Mouse (Mus musculus) lung, embryonic 14.5 days (tissue): ENCODE results near the gene Ap2b1. TPM values are rescaled to one million over a fixed set of nuclear protein-coding genes. Genes with fewer than 3 reads are reported as not detected.
A peak's percentile ranks its signal among the peaks of the same experiment; 100 is the strongest.

Experiments used
- ATAC-seq: fragments of 200-750 bp; cut with Nextera tagmentation; 2 replicates; pipeline ENCODE4 v1.8.0; 2017; ENCODE audit warnings: mild to moderate bottlenecking, moderate TSS enrichment, moderate library complexity; ENCODE audit not compliant: insufficient read depth
- DNase-seq: peaks from one replicate; pipeline ENCODE4 v3.0.0-alpha.2; 2015
- H3K27ac ChIP-seq: fragments of 300-500 bp; sonication (generic); 2 replicates; pipeline ENCODE4 v1.5.1; 2014; ENCODE audit warnings: low read depth, mild to moderate bottlenecking, moderate library complexity
- H3K27me3 ChIP-seq: fragments of 300-500 bp; sonication (generic); 2 replicates; pipeline ENCODE4 v1.6.1; 2014; ENCODE audit warnings: low read length, control low read depth; ENCODE audit not compliant: insufficient read depth
- H3K36me3 ChIP-seq: fragments of 300-500 bp; sonication (generic); 2 replicates; pipeline ENCODE4 v1.6.1; 2014; ENCODE audit warnings: control low read depth; ENCODE audit not compliant: insufficient read depth
- H3K4me1 ChIP-seq: fragments of 300-500 bp; sonication (generic); 2 replicates; pipeline ENCODE4 v1.6.1; 2014; ENCODE audit warnings: antibody characterized with exemption, control low read depth; ENCODE audit not compliant: insufficient read depth
- H3K4me2 ChIP-seq: fragments of 300-500 bp; sonication (generic); 2 replicates; pipeline ENCODE4 v1.6.1; 2014; ENCODE audit warnings: mild to moderate bottlenecking
- H3K4me3 ChIP-seq: fragments of 300-500 bp; sonication (generic); 2 replicates; pipeline ENCODE4 v1.5.1; 2014; ENCODE audit warnings: low read depth, low read length
- H3K9ac ChIP-seq: fragments of 300-500 bp; sonication (generic); 2 replicates; pipeline ENCODE4 v1.6.1; 2014
- H3K9me3 ChIP-seq: fragments of 300-500 bp; sonication (generic); 2 replicates; pipeline ENCODE4 v1.6.1; 2016; ENCODE audit warnings: low read depth, low read length, control low read depth
- CTCF ChIP-seq: IDR thresholded peaks from 2 replicates; pipeline ENCODE4 v1.5.1; 2016; ENCODE audit warnings: antibody characterized with exemption, low read depth
- WGBS: fragments of 180-500 bp; shearing (Covaris S2); extraction: QIAGEN DNeasy Blood & Tissue Kit; methylation state at CpG from one replicate; pipeline ENCODE4 v1.1.7; 2014; 5-methylcytosine and 5-hydroxymethylcytosine counted together
- polyA plus RNA-seq: library from polyadenylated mRNA; unstranded; fragments of >200 nt; fragmentation: Nextera tagmentation; extraction: Ambion mirVana; gene quantifications from 2 replicates; pipeline ENCODE4 v1.2.1, GENCODE M21; 2014

Gene Ap2b1
- polyA plus RNA-seq, 1 experiment from 2014 or later = 75.3 TPM

GRCm38 (mm10) chr11:83441235-83441634 lies 142.4 kb downstream of the Ap2b1 start:
- WGBS = 47% methylated on average over 7 of the region's 7 CpGs

DNA sequence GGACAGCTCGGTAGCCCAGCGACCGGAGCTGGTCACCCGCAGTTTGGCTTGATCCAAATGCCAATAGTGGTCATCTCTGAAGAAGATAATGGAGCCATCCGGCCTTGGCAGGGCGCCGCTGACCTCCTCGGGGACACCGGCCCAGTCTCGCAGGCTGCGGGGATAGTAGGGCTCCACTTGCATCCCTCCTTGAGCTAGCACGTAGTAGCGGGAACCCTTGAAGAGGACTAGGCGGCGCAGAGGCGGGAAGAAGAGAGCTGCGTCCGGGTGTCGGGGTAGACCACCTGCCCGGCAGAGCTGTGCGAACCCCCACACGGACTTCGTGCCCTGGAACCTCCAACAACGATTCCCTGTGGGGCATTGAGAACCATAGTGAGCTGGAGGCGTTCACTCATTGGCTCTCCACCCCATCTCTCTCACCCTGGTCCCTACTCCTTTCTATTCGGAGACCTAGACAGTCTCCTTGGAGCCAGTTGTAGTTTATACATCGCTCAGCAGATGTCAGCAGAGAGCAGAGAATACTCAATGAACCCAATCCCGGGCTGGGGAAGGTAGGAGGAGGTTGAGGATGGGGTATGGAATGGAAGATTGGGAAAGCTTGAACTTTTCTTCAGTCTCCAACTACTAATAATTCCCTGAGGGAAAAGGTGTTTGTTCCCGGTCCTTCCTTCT lies 143.9 kb downstream of the Ap2b1 start:
- Histone ChIP-seq H3K4me1 (peaks cover 4% of the 10 kb centered on the region; the same call in 1 of the 2 replicates), H3K9ac (no peak overlapping the region), H3K4me3 (no peak overlapping the region; the same call in 1 of the 2 replicates), H3K36me3 (no peaks in the 10 kb centered on the region), H3K27me3 (peaks cover 48% of the 10 kb centered on the region), H3K4me2 (peak overlapping the region; percentile 49; the same call in 1 of the 2 replicates), H3K9me3 (no peaks in the 10 kb centered on the region), H3K27ac (no peak overlapping the region)
- peak; percentile 80 for TF ChIP-seq CTCF
- DNase-seq = peak; percentile 92
- 11% methylated on average over 29 of the region's 29 CpGs for WGBS
- ATAC-seq = no peak

More at GRCm38 (mm10) chr11:83441235-83441634, 142.4 kb downstream of the Ap2b1 start:
- H3K4me1 ChIP-seq = no peaks in the 10 kb centered on the region
- no peak overlapping the region for H3K4me3 ChIP-seq
- H3K27me3 ChIP-seq = peaks cover 45% of the 10 kb centered on the region
- no peak overlapping the region for H3K9ac ChIP-seq
- DNase-seq (no peak), ATAC-seq (no peak)
- peak overlapping the region; percentile 90; the same call in 1 of the 2 replicates for H3K4me2 ChIP-seq
- no peaks in the 10 kb centered on the region for H3K9me3 ChIP-seq
- no peaks in the 10 kb centered on the region for H3K36me3 ChIP-seq
- no peak overlapping the region for H3K27ac ChIP-seq
- no peak for TF ChIP-seq CTCF

- H3K27ac ChIP-seq = no peak overlapping the region
- ATAC-seq (no peak), DNase-seq (no peak)
- WGBS = 7% methylated on average over 7 of the region's 7 CpGs
- H3K9ac ChIP-seq = no peak overlapping the region
- no peaks in the 10 kb centered on the region for H3K9me3 ChIP-seq
- H3K36me3 ChIP-seq = no peaks in the 10 kb centered on the region
- H3K4me1 ChIP-seq = peaks cover 14% of the 10 kb centered on the region
- peaks cover 48% of the 10 kb centered on the region for H3K27me3 ChIP-seq
- H3K4me3 ChIP-seq = no peak overlapping the region
- no peak for TF ChIP-seq CTCF
- no peak overlapping the region for H3K4me2 ChIP-seq
These were observed 145.0 kb downstream of the Ap2b1 start for GRCm38 (mm10) chr11:83443824-83444223.

GRCm38 (mm10) chr11:83445001-83445400 lies 146.2 kb downstream of the Ap2b1 start:
- Histone ChIP-seq H3K9ac (peak overlapping the region; percentile 16; the same call in 1 of the 2 replicates), H3K4me2 (peak overlapping the region; percentile 45), H3K4me1 (peaks cover 19% of the 10 kb centered on the region), H3K27me3 (peaks cover 48% of the 10 kb centered on the region), H3K4me3 (peak overlapping the region; percentile 24), H3K36me3 (no peaks in the 10 kb centered on the region), H3K27ac (no peak overlapping the region), H3K9me3 (no peaks in the 10 kb centered on the region)
- peak; percentile 12; the same call in 1 of the 2 replicates for TF ChIP-seq CTCF
- WGBS = 26% methylated on average over 19 of the region's 19 CpGs
- no peak for ATAC-seq
- no peak for DNase-seq

DNA sequence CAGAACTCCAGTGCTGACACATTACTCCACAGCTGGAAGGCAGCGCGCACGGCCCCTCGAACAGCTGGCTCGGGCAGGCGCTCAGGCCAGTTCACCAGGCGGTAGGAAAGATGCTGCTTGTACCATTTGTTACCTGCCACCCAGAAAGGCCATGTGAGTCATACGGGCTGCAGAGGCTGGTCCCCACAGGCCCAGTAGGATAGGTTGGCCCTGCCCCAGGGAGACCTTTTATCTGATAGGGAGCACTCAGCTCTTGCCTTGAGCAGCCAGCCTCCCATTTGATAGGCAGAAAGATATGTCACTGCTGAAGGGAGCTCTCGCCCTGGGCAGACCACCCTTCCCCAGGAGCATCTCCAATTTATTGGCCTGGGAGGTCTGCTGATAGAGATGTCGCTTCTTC lies 148.8 kb downstream of the Ap2b1 start:
- H3K36me3 ChIP-seq = no peaks in the 10 kb centered on the region
- H3K4me3 ChIP-seq = no peak overlapping the region
- H3K4me1 ChIP-seq = peaks cover 19% of the 10 kb centered on the region
- 45% methylated on average over 10 of the region's 10 CpGs for WGBS
- DNase-seq = no peak
- no peak for TF ChIP-seq CTCF
- H3K9ac ChIP-seq = no peak overlapping the region
- ATAC-seq = peak; percentile 3; the same call in 1 of the 2 replicates
- H3K4me2 ChIP-seq = no peak overlapping the region
- H3K27ac ChIP-seq = no peak overlapping the region; the same call in 1 of the 2 replicates
- H3K27me3 ChIP-seq = peaks cover 31% of the 10 kb centered on the region
- no peaks in the 10 kb centered on the region for H3K9me3 ChIP-seq

DNA sequence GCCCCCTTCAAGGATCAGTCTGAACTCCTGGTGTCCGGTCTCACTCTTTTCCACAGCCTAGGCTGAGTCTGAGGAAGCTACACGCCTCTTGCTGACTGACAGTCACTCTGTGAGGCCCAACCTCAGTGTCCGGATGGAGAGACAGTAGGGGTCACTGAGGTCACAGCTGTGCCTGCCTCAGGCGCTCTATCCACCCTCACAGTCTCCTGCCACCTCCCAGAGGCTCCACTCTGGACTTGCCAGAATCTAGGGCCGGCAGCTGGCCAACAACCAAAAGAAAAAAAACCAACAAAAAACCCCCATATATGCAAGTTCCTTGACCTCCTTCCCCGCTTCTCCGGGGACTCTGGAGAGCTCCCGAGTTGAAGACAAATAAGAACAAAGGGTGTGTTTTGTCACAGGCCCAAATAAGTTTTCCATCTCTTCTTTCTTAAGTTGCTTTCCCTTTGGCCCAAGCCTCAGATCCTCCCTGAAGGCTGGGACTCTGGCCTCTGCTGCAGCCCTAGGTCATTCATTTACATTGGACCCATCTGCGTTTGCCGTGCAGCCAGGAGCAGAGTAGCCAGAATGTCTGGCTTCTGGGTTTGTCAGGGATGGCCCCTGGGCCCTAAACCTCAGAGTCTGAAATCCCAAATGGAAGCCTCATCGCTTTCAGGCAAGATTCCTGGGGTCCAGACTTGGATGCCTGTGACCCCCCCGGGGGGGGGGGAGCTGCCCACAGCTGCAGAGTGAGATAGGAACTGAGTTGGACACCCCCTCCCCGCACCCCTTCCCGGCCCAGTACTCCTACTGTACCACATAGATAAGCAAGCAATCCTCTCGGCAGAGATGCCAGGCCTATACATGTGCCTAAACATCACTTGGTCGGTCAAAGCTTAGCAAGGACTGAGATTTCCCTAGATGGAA lies 149.4 kb downstream of the Ap2b1 start:
- no peak for TF ChIP-seq CTCF
- Histone ChIP-seq H3K4me2 (no peak overlapping the region), H3K27ac (peak overlapping the region; percentile 4; the same call in 1 of the 2 replicates), H3K27me3 (peaks cover 26% of the 10 kb centered on the region), H3K9ac (no peak overlapping the region), H3K4me3 (no peak overlapping the region), H3K4me1 (peaks cover 19% of the 10 kb centered on the region), H3K9me3 (no peaks in the 10 kb centered on the region), H3K36me3 (no peaks in the 10 kb centered on the region)
- ATAC-seq (peak; percentile 61), DNase-seq (peak; percentile 78)
- WGBS = 24% methylated on average over 16 of the region's 16 CpGs

DNA sequence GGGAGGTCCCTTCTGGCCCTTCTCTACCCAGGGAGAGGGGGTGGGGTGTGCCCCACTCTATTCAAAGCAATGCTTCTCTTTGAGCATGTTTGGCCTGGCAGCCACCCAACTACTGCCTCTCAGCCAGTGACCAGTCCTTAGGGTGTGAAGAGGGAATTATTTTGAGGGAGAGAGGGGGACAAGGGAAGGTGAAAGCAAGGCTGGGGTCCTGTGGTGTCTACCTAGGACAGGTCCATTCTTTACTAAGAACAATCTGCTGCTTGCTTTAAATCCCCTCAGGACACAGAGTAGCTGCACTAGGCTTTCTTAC lies 150.1 kb downstream of the Ap2b1 start:
- TF ChIP-seq CTCF = no peak
- Histone ChIP-seq H3K4me2 (no peak overlapping the region), H3K9me3 (no peaks in the 10 kb centered on the region), H3K4me1 (peaks cover 19% of the 10 kb centered on the region), H3K4me3 (no peak overlapping the region), H3K36me3 (no peaks in the 10 kb centered on the region), H3K27ac (0 out of 2 replicates have a peak overlapping the region, but pooled peaks have one; percentile 4), H3K9ac (no peak overlapping the region), H3K27me3 (peaks cover 20% of the 10 kb centered on the region)
- ATAC-seq (peak; percentile 33; the same call in 1 of the 2 replicates), DNase-seq (peak; percentile 72)
